Mouse (Mus musculus) testis, adult 2 months (tissue): ENCODE results near the gene Rptor.

Experiments used
- CTCF ChIP-seq: fragments of 200-500 bp; IDR thresholded peaks from 2 replicates; pipeline ENCODE4 v1.5.1; 2012; ENCODE audit warnings: low read depth, mild to moderate bottlenecking, inconsistent platforms, low read length, moderate library complexity; ENCODE audit not compliant: control insufficient read depth, insufficient read depth, insufficient replicate concordance
- POLR2A ChIP-seq: fragments of 200-500 bp; IDR thresholded peaks from 2 replicates; pipeline ENCODE4 v1.6.1; 2012; ENCODE audit warnings: low read depth, mild to moderate bottlenecking, inconsistent platforms, low read length, moderate library complexity; ENCODE audit not compliant: control insufficient read depth

DNA sequence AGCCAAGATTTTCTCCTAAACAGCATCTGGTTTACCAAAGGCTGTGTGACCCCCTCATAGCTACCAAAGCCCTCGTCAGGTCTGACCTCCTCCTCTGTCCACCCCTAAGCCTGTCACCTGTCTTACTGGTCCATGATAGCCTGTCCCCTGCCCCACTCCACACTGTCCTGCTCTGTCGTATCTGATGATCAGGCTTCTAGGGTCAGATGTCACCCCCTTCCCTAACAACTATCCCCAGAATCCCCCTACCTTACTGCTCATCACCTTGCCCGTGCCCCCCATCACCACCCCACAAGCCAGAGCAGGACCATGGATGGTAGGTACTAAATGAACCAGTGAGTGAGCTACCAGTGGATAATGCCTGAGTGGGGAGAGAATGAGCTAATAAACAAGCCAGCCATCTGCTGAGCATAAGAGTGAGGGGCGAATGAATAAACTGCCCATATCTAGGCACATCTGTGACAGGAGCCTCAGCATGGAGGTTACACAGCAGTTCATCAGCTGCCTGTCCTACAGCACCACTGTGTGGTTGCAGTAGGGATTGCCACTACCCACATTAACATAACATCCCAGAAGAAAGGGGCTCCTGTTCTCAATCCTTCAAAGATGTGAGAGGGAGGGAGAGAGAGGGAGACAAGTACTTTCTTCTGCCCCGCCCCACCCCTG lies 302.0 kb downstream of the Rptor start:
- TF ChIP-seq CTCF, result peak; percentile 72; the same call in 1 of the 2 replicates
- no peak for TF ChIP-seq POLR2A
